Mouse (Mus musculus): Measurements from ENCODE around the gene Cep350.

- TF ChIP-seq CTCF (IDR thresholded peaks at IDR 0.05; ENCODE audit: extremely low read depth, insufficient read length, insufficient replicate concordance, low read depth, low read length) (no peak), POLR2A (IDR thresholded peaks at IDR 0.05; ENCODE audit: low read depth, low read length) (no peak)
These were observed 141.1 kb downstream of the Cep350 start for GRCm38 (mm10) chr1:155831958-155832357.

All from small intestine, adult 2 months (tissue).